Mouse (Mus musculus): Measurements from ENCODE around the gene Cacna1c. TPM values are rescaled to one million over a fixed set of nuclear protein-coding genes. Genes with fewer than 3 reads are reported as not detected.

The Cacna1c gene
- total RNA-seq, 2 experiments from 2014 or later: 0.11 TPM; not detected in 1

GRCm38 (mm10) chr6:119105651-119106595 lies 90.3 kb downstream of the Cacna1c start:
- no peak for ATAC-seq (ENCODE audit: poor library complexity, severe bottlenecking)

- no peak for ATAC-seq (ENCODE audit: poor library complexity, severe bottlenecking)
Measured at GRCm38 (mm10) chr6:119104246-119104645, 92.0 kb downstream of the Cacna1c start.

GRCm38 (mm10) chr6:119102936-119103335 lies 93.3 kb downstream of the Cacna1c start:
- ATAC-seq (ENCODE audit: poor library complexity, severe bottlenecking): no peak

GRCm38 (mm10) chr6:119099333-119099732 lies 96.9 kb downstream of the Cacna1c start:
- ATAC-seq (ENCODE audit: poor library complexity, severe bottlenecking): no peak

GRCm38 (mm10) chr6:119096481-119096880 lies 99.7 kb downstream of the Cacna1c start:
- ATAC-seq (ENCODE audit: poor library complexity, severe bottlenecking): no peak

GRCm38 (mm10) chr6:119095081-119095480 lies 101.1 kb downstream of the Cacna1c start:
- ATAC-seq (ENCODE audit: poor library complexity, severe bottlenecking): no peak

GRCm38 (mm10) chr6:119089173-119089572 lies 107.0 kb downstream of the Cacna1c start:
- no peak for ATAC-seq (ENCODE audit: poor library complexity, severe bottlenecking)

- no peak for ATAC-seq (ENCODE audit: poor library complexity, severe bottlenecking)
Measured at GRCm38 (mm10) chr6:119088381-119088780, 107.8 kb downstream of the Cacna1c start.

GRCm38 (mm10) chr6:119087919-119088318 lies 108.3 kb downstream of the Cacna1c start:
- no peak for ATAC-seq (ENCODE audit: poor library complexity, severe bottlenecking)

- no peak for ATAC-seq (ENCODE audit: poor library complexity, severe bottlenecking)
Measured at GRCm38 (mm10) chr6:119085789-119086188, 110.4 kb downstream of the Cacna1c start.

- ATAC-seq (ENCODE audit: poor library complexity, severe bottlenecking): no peak
Measured at GRCm38 (mm10) chr6:119084532-119084931, 111.7 kb downstream of the Cacna1c start.

GRCm38 (mm10) chr6:119083559-119083958 lies 112.7 kb downstream of the Cacna1c start:
- ATAC-seq (ENCODE audit: poor library complexity, severe bottlenecking): no peak

GRCm38 (mm10) chr6:119082662-119083061 lies 113.6 kb downstream of the Cacna1c start:
- no peak for ATAC-seq (ENCODE audit: poor library complexity, severe bottlenecking)

- ATAC-seq (ENCODE audit: poor library complexity, severe bottlenecking): no peak
Measured at GRCm38 (mm10) chr6:119081650-119082049, 114.6 kb downstream of the Cacna1c start.

GRCm38 (mm10) chr6:119079626-119080025 lies 116.6 kb downstream of the Cacna1c start:
- ATAC-seq (ENCODE audit: poor library complexity, severe bottlenecking): no peak

- no peak for ATAC-seq (ENCODE audit: poor library complexity, severe bottlenecking)
Measured at GRCm38 (mm10) chr6:119078912-119079311, 117.3 kb downstream of the Cacna1c start.

- no peak for ATAC-seq (ENCODE audit: poor library complexity, severe bottlenecking)
Measured at GRCm38 (mm10) chr6:119077231-119077630, 119.0 kb downstream of the Cacna1c start.

- ATAC-seq (ENCODE audit: poor library complexity, severe bottlenecking): no peak
Measured at GRCm38 (mm10) chr6:119073419-119074071, 122.7 kb downstream of the Cacna1c start.

GRCm38 (mm10) chr6:119072772-119073171 lies 123.4 kb downstream of the Cacna1c start:
- ATAC-seq (ENCODE audit: poor library complexity, severe bottlenecking): no peak

GRCm38 (mm10) chr6:119070771-119071170 lies 125.4 kb downstream of the Cacna1c start:
- ATAC-seq (ENCODE audit: poor library complexity, severe bottlenecking): no peak

- ATAC-seq (ENCODE audit: poor library complexity, severe bottlenecking): no peak
Measured at GRCm38 (mm10) chr6:119070351-119070750, 125.9 kb downstream of the Cacna1c start.

- no peak for ATAC-seq (ENCODE audit: poor library complexity, severe bottlenecking)
Measured at GRCm38 (mm10) chr6:119069145-119069544, 127.1 kb downstream of the Cacna1c start.

Measured in megakaryocyte, adult 5-6 weeks (primary cell).